ENCODE assay signal across 19 mouse cellular contexts in the genomic region with DNA sequence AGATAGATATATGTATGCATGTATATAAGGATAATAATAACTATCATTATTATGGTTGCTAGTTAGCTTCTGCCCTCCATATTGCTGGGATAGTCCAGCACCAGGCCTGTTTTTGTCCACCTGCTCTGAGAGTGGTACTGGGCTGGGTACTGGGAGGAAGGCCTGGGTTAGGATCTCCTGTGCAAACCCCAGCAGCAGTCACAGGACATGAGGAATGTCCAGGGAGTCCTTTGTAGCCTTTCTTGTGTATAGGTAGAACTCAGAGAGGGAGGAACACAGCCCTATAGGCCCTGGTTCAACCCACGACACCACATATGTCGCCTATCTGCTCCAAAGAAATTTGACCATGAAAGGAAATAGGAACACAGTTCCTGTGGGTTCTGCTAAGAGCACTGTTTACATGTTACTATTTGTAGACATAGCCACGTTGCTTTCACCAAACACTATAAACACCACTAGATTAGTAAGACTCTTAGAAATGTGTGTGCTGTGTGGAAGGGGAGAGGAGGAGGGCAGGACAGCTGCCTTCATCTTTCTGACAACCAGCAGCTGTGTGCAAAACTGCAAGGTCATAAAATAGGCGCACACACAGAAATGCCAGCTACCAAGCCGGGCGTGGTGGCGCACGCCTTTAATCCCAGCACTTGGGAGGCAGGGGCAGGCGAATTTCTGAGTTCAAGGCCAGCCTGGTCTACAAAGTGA. TPM values are rescaled to one million over a fixed set of nuclear protein-coding genes. Genes with fewer than 3 reads are reported as not detected.
A peak's percentile ranks its signal among the peaks of the same experiment; 100 is the strongest.
DNase-seq lines count a peak whose midpoint lies in the region; ATAC-seq and TF ChIP-seq lines count a peak whose summit lies in the region.
"Had no signal": no experiment of that assay in that cellular context is flagged by ENCODE, and none has a peak within 500 bp of the region (broad histone marks: within the 10 kb centered on the region; RNA-seq: fewer than 3 reads in every experiment).

No protein-coding gene starts in this region.

- H3K9ac ChIP-seq in liver, embryonic 12.5 days: no peak overlapping the region
- H3K9ac ChIP-seq in liver, embryonic 11.5 days (ENCODE audit: low read depth, low read length): no peak overlapping the region
- no peak overlapping the region for H3K9ac ChIP-seq in intestine, embryonic 14.5 days (ENCODE audit: low read length)
- H3K9ac ChIP-seq: heart, embryonic 12.5 days; hindbrain, embryonic 12.5 days; limb, embryonic 15.5 days; midbrain, embryonic 12.5 days had no signal

- H3K4me1 ChIP-seq in liver, embryonic 12.5 days: 0 out of 2 replicates have a peak, but pooled peaks cover 7% of the 10 kb centered on the region
- no peaks in the 10 kb centered on the region for H3K4me1 ChIP-seq in liver, embryonic 11.5 days (replicated peaks; ENCODE audit: control insufficient read depth, insufficient read depth, low read length)
- H3K4me1 ChIP-seq in intestine, embryonic 14.5 days (replicated peaks; ENCODE audit: control insufficient read depth, insufficient read depth, low read length): 0 out of 2 replicates have a peak, but pooled peaks cover 6% of the 10 kb centered on the region
- H3K4me1 ChIP-seq in small intestine, adult 2 months (ENCODE audit: control insufficient read depth, insufficient read depth, insufficient read length, low read length): no peaks in the 10 kb centered on the region
- H3K4me1 ChIP-seq: heart, embryonic 12.5 days; hindbrain, embryonic 12.5 days; limb, embryonic 15.5 days; midbrain, embryonic 12.5 days had no signal

- no peak for ATAC-seq in liver, embryonic 12.5 days
- ATAC-seq in liver, embryonic 11.5 days (replicated peaks; ENCODE audit: low FRiP score): no peak
- ATAC-seq in intestine, embryonic 14.5 days (replicated peaks; ENCODE audit: low FRiP score, low TSS enrichment, low read depth): no peak
- ATAC-seq: forebrain, embryonic 16.5 days had no signal

- no peak for DNase-seq in liver, embryonic 11.5 days (ENCODE audit: low spot score)
- DNase-seq in brain, adult 2 months (ENCODE audit: low read depth, low spot score): peak; percentile 36
- DNase-seq in intestine, embryonic 14.5 days (ENCODE audit: low spot score): no peak
- no peak for DNase-seq in gastrocnemius, postnatal 25 days
- DNase-seq in cerebellum, adult 11-12 months: no peak
- DNase-seq: adrenal gland, postnatal 10 days; cerebellum, adult 9-10 months; gastrocnemius, postnatal 10 days; heart, adult 18-20 months; heart, postnatal 10 days; kidney, adult 8-10 months; kidney, postnatal 4 days had no signal

- no peak overlapping the region for H3K4me2 ChIP-seq in liver, embryonic 12.5 days
- H3K4me2 ChIP-seq in liver, embryonic 11.5 days: no peak overlapping the region
- no peak overlapping the region for H3K4me2 ChIP-seq in intestine, embryonic 14.5 days (ENCODE audit: low read length)
- H3K4me2 ChIP-seq: heart, embryonic 12.5 days; hindbrain, embryonic 12.5 days; limb, embryonic 15.5 days; midbrain, embryonic 12.5 days had no signal

- peak overlapping the region; percentile 22; the same call in 1 of the 2 replicates for H3K27ac ChIP-seq in liver, embryonic 12.5 days
- H3K27ac ChIP-seq in liver, embryonic 11.5 days (ENCODE audit: low read depth, low read length): no peak overlapping the region
- H3K27ac ChIP-seq in intestine, embryonic 14.5 days (ENCODE audit: low read depth): peak overlapping the region; percentile 47; the same call in 1 of the 2 replicates
- peak overlapping the region; percentile 67 for H3K27ac ChIP-seq in small intestine, adult 2 months (ENCODE audit: insufficient read depth, low read depth, low read length)
- H3K27ac ChIP-seq: hindbrain, embryonic 12.5 days; limb, embryonic 15.5 days; midbrain, embryonic 12.5 days had no signal

- 84% methylated on average over 9 of the region's 9 CpGs for WGBS in liver, embryonic 12.5 days (ENCODE audit: insufficient replicate concordance)
- WGBS in liver, embryonic 11.5 days: 83% methylated on average over 8 of the region's 9 CpGs
- WGBS in intestine, embryonic 14.5 days: 69% methylated on average over 9 of the region's 9 CpGs
- 59% methylated on average over 9 of the region's 9 CpGs for WGBS in small intestine, adult 2 months

- no peak for TF ChIP-seq CTCF in small intestine, adult 2 months (IDR thresholded peaks at IDR 0.05; ENCODE audit: extremely low read depth, insufficient read length, insufficient replicate concordance, low read depth, low read length)

- H3K4me3 ChIP-seq in liver, embryonic 12.5 days: no peak overlapping the region
- H3K4me3 ChIP-seq in liver, embryonic 11.5 days (ENCODE audit: low read depth, low read length): no peak overlapping the region
- no peak overlapping the region for H3K4me3 ChIP-seq in intestine, embryonic 14.5 days (ENCODE audit: low read depth, low read length)
- no peak overlapping the region for H3K4me3 ChIP-seq in small intestine, adult 2 months (ENCODE audit: low read depth, low read length)
- H3K4me3 ChIP-seq: heart, embryonic 12.5 days; hindbrain, embryonic 12.5 days; limb, embryonic 15.5 days; midbrain, embryonic 12.5 days had no signal

- H3K9me3 ChIP-seq in liver, embryonic 12.5 days (replicated peaks): no peaks in the 10 kb centered on the region
- H3K9me3 ChIP-seq in liver, embryonic 11.5 days (ENCODE audit: control insufficient read depth, low read length): no peaks in the 10 kb centered on the region
- no peaks in the 10 kb centered on the region for H3K9me3 ChIP-seq in intestine, embryonic 14.5 days (ENCODE audit: control insufficient read depth, low read length)
- H3K9me3 ChIP-seq: heart, embryonic 12.5 days; hindbrain, embryonic 12.5 days; limb, embryonic 15.5 days; midbrain, embryonic 12.5 days had no signal

- H3K27me3 ChIP-seq in liver, embryonic 12.5 days (replicated peaks): no peaks in the 10 kb centered on the region
- no peaks in the 10 kb centered on the region for H3K27me3 ChIP-seq in liver, embryonic 11.5 days (replicated peaks; ENCODE audit: control insufficient read depth, insufficient read depth, low read length)
- H3K27me3 ChIP-seq in intestine, embryonic 14.5 days (replicated peaks; ENCODE audit: control insufficient read depth, insufficient read depth, low read length): no peaks in the 10 kb centered on the region
- no peaks in the 10 kb centered on the region for H3K27me3 ChIP-seq in small intestine, adult 2 months (ENCODE audit: control insufficient read depth, insufficient read depth, low read length)
- H3K27me3 ChIP-seq: heart, embryonic 12.5 days; hindbrain, embryonic 12.5 days; limb, embryonic 15.5 days; midbrain, embryonic 12.5 days had no signal

- TF ChIP-seq POLR2A in small intestine, adult 2 months (IDR thresholded peaks at IDR 0.05; ENCODE audit: low read depth, low read length): no peak

- peaks cover 82% of the 10 kb centered on the region for H3K36me3 ChIP-seq in liver, embryonic 12.5 days
- H3K36me3 ChIP-seq in liver, embryonic 11.5 days (ENCODE audit: control insufficient read depth, insufficient read depth, low read length): peaks cover 8% of the 10 kb centered on the region; the same call in 1 of the 2 replicates
- H3K36me3 ChIP-seq in intestine, embryonic 14.5 days (ENCODE audit: control insufficient read depth, insufficient read depth, low read length): no peaks in the 10 kb centered on the region
- no peaks in the 10 kb centered on the region for H3K36me3 ChIP-seq in small intestine, adult 2 months (ENCODE audit: control insufficient read depth, insufficient read depth, low read length)
- H3K36me3 ChIP-seq: hindbrain, embryonic 12.5 days; limb, embryonic 15.5 days; midbrain, embryonic 12.5 days had no signal

RNA-seq across cellular contexts. Expression of a gene that starts 11.1 kb away (rescaled TPM):
- polyA plus RNA-seq in liver, embryonic 12.5 days (2016; fragmentation: Nextera tagmentation; extraction: Ambion mirVana): 2.2 and 2.5 TPM in 2 replicates
- 3.9 and 4.9 TPM in 2 replicates for polyA plus RNA-seq in liver, embryonic 11.5 days (2014; fragmentation: Nextera tagmentation; extraction: Ambion mirVana)
- polyA plus RNA-seq in intestine, embryonic 14.5 days (2014; fragmentation: Nextera tagmentation; extraction: Ambion mirVana): 9.5 and 10.3 TPM in 2 replicates
- 5.2 and 7.7 TPM in 2 replicates for polyA plus RNA-seq in small intestine, adult 2 months (2012; rRNA removed)
- 10 to 100 TPM; 21.5 to 24.5 TPM for total RNA-seq in gastrocnemius, postnatal 25 days (2021)

RNA-seq across cellular contexts. Expression of a gene that starts 11.1 kb away (rescaled TPM):
- polyA plus RNA-seq in liver, embryonic 12.5 days (2016; fragmentation: Nextera tagmentation; extraction: Ambion mirVana): 10.0 and 11.9 TPM in 2 replicates
- polyA plus RNA-seq in liver, embryonic 11.5 days (2014; fragmentation: Nextera tagmentation; extraction: Ambion mirVana): 15.9 and 16.9 TPM in 2 replicates
- 14.6 and 16.1 TPM in 2 replicates for polyA plus RNA-seq in intestine, embryonic 14.5 days (2014; fragmentation: Nextera tagmentation; extraction: Ambion mirVana)
- 41.2 and 53.8 TPM in 2 replicates for polyA plus RNA-seq in small intestine, adult 2 months (2012; rRNA removed)
- total RNA-seq in gastrocnemius, postnatal 25 days (2021): 10 to 100 TPM; 15.6 to 17.2 TPM

RNA-seq across cellular contexts. Expression of a gene that starts 12.2 kb away (rescaled TPM):
- 135 and 147 TPM in 2 replicates for polyA plus RNA-seq in liver, embryonic 12.5 days (2016; fragmentation: Nextera tagmentation; extraction: Ambion mirVana)
- 155 and 170 TPM in 2 replicates for polyA plus RNA-seq in liver, embryonic 11.5 days (2014; fragmentation: Nextera tagmentation; extraction: Ambion mirVana)
- polyA plus RNA-seq in intestine, embryonic 14.5 days (2014; fragmentation: Nextera tagmentation; extraction: Ambion mirVana): 7.0 and 7.3 TPM in 2 replicates
- polyA plus RNA-seq in small intestine, adult 2 months (2012; rRNA removed): 10.2 and 18.6 TPM in 2 replicates
- 1 to 10 TPM in 1 of 2 experiments, under 1 TPM in 1; 0.84 to 1.2 TPM for total RNA-seq in gastrocnemius, postnatal 25 days (2021)

RNA-seq across cellular contexts. Expression of a gene that starts 14.7 kb away (rescaled TPM):
- 12.1 and 12.7 TPM in 2 replicates for polyA plus RNA-seq in liver, embryonic 12.5 days (2016; fragmentation: Nextera tagmentation; extraction: Ambion mirVana)
- 14.0 and 14.7 TPM in 2 replicates for polyA plus RNA-seq in liver, embryonic 11.5 days (2014; fragmentation: Nextera tagmentation; extraction: Ambion mirVana)
- 23.3 and 25.2 TPM in 2 replicates for polyA plus RNA-seq in intestine, embryonic 14.5 days (2014; fragmentation: Nextera tagmentation; extraction: Ambion mirVana)
- 34.1 and 53.4 TPM in 2 replicates for polyA plus RNA-seq in small intestine, adult 2 months (2012; rRNA removed)
- total RNA-seq in gastrocnemius, postnatal 25 days (2021): 10 to 100 TPM; 31.3 to 32.9 TPM

RNA-seq across cellular contexts. Expression of a gene that starts 19.6 kb away (rescaled TPM):
- polyA plus RNA-seq in liver, embryonic 12.5 days (2016; fragmentation: Nextera tagmentation; extraction: Ambion mirVana): 23.2 and 23.3 TPM in 2 replicates
- polyA plus RNA-seq in liver, embryonic 11.5 days (2014; fragmentation: Nextera tagmentation; extraction: Ambion mirVana): 24.3 and 28.8 TPM in 2 replicates
- 38.7 and 50.5 TPM in 2 replicates for polyA plus RNA-seq in intestine, embryonic 14.5 days (2014; fragmentation: Nextera tagmentation; extraction: Ambion mirVana)
- polyA plus RNA-seq in small intestine, adult 2 months (2012; rRNA removed): 19.8 and 20.4 TPM in 2 replicates
- total RNA-seq in gastrocnemius, postnatal 25 days (2021): 100 to 1,000 TPM; 143 to 156 TPM
